Comparison of ENCODE assay signal across 8 mouse cellular contexts in genomic region chr9:99575677-99576480, GRCm38 (mm10). TPM values are rescaled to one million over a fixed set of nuclear protein-coding genes. Genes with fewer than 3 reads are reported as not detected.
A peak's percentile ranks its signal among the peaks of the same experiment; 100 is the strongest.
DNase-seq lines count a peak whose midpoint lies in the region; ATAC-seq lines count a peak whose summit lies in the region.

Gene Dbr1, plus strand, starts transcription at chr9:99575799.

- peaks cover 16% of the 10 kb centered on the region for H3K4me1 ChIP-seq in hindbrain, embryonic 12.5 days

- 0 out of 2 replicates have a peak, but pooled peaks cover 5% of the 10 kb centered on the region for H3K27me3 ChIP-seq in hindbrain, embryonic 12.5 days

- H3K9me3 ChIP-seq in hindbrain, embryonic 12.5 days (replicated peaks) = no peaks in the 10 kb centered on the region

- peak; percentile 91 for DNase-seq in MN1 (ENCODE audit: low spot score)
- peak; percentile 92 for DNase-seq in cerebellum, adult 9-10 months
- peak; percentile 85 to 95 for DNase-seq in frontal cortex, adult 2 months (ENCODE audit: extremely low spot score in 1 of 2, low spot score in 1 of 2)
- peak; percentile 88 to 94 for DNase-seq in layer of hippocampus, postnatal 14 days (ENCODE audit: low spot score in 2 of 2)
- peak; percentile 96 for DNase-seq in lung, postnatal 14 days
- peak; percentile 83 for DNase-seq in retina, adult 2 months (ENCODE audit: low read depth, low spot score)
- DNase-seq in thymus, postnatal 36 days = peak; percentile 90 to 91

- peak within 1 kb of the TSS; percentile 93 for H3K4me3 ChIP-seq in hindbrain, embryonic 12.5 days

- H3K9ac ChIP-seq in hindbrain, embryonic 12.5 days = peak within 1 kb of the TSS; percentile 94

- peak within 1 kb of the TSS; percentile 67 for H3K4me2 ChIP-seq in hindbrain, embryonic 12.5 days (replicated peaks)

- H3K27ac ChIP-seq in hindbrain, embryonic 12.5 days = peak within 1 kb of the TSS; percentile 76

- ATAC-seq in hindbrain, embryonic 12.5 days (ENCODE audit: low FRiP score) = peak; percentile 96

- under 1% methylated on average over 57 of the region's 57 CpGs for WGBS in hindbrain, embryonic 12.5 days

- H3K36me3 ChIP-seq in hindbrain, embryonic 12.5 days = peaks cover 8% of the 10 kb centered on the region; the same call in 1 of the 2 replicates

RNA-seq across cellular contexts. Expression of gene Dbr1, which starts in this region (rescaled TPM):
- 11.9 and 14.7 TPM in 2 replicates for polyA plus RNA-seq in frontal cortex, adult 2 months (2012; rRNA removed)
- polyA plus RNA-seq in hindbrain, embryonic 12.5 days (2016; fragmentation: Nextera tagmentation; extraction: Ambion mirVana) = 28.7 and 29.7 TPM in 2 replicates
- total RNA-seq in layer of hippocampus, postnatal 14 days (2021) = 10 to 100 TPM; 10.4 to 13.5 TPM

Comparison
In these comparisons a context has a peak if more than half of its experiments do, and no peak if none do; other contexts are left out.
1. Peak in every context shown above with its lines: DNase-seq, ATAC-seq, H3K4me3 ChIP-seq and H3K27ac ChIP-seq.